Mouse (Mus musculus): ENCODE results near the gene Gbp9. TPM values are rescaled to one million over a fixed set of nuclear protein-coding genes. Genes with fewer than 3 reads are reported as not detected.

The Gbp9 gene
- polyA plus RNA-seq, 1 experiment from 2014 or later, result 0.81 TPM

Other genes with a start within 250 kb of the Gbp9 start
- 0.14 and 0.23 TPM in 2 replicates for gene Abcg3, start 156.8 kb downstream of the Gbp9 start, polyA plus RNA-seq (2016; fragmentation: Nextera tagmentation; extraction: Ambion mirVana)
- 0.21 TPM in 1 of 2 replicates, not detected in the other for gene Gbp8, start within 50 bp of the Gbp9 start, polyA plus RNA-seq (2016; fragmentation: Nextera tagmentation; extraction: Ambion mirVana)
- gene Gbp4, start within 50 bp of the Gbp9 start, polyA plus RNA-seq (2016; fragmentation: Nextera tagmentation; extraction: Ambion mirVana), result 0.11 and 0.14 TPM in 2 replicates
- not detected in 2 replicates for gene Gbp10, start 100.0 kb upstream of the Gbp9 start, polyA plus RNA-seq (2016; fragmentation: Nextera tagmentation; extraction: Ambion mirVana)
- gene Gm43302, start 154.2 kb upstream of the Gbp9 start, polyA plus RNA-seq (2016; fragmentation: Nextera tagmentation; extraction: Ambion mirVana), result not detected in 2 replicates
- not detected in 2 replicates for gene Gbp6, start 154.2 kb upstream of the Gbp9 start, polyA plus RNA-seq (2016; fragmentation: Nextera tagmentation; extraction: Ambion mirVana)